Mouse (Mus musculus): ENCODE measurements around the gene Gpx6.

Gpx6 gene

DNA sequence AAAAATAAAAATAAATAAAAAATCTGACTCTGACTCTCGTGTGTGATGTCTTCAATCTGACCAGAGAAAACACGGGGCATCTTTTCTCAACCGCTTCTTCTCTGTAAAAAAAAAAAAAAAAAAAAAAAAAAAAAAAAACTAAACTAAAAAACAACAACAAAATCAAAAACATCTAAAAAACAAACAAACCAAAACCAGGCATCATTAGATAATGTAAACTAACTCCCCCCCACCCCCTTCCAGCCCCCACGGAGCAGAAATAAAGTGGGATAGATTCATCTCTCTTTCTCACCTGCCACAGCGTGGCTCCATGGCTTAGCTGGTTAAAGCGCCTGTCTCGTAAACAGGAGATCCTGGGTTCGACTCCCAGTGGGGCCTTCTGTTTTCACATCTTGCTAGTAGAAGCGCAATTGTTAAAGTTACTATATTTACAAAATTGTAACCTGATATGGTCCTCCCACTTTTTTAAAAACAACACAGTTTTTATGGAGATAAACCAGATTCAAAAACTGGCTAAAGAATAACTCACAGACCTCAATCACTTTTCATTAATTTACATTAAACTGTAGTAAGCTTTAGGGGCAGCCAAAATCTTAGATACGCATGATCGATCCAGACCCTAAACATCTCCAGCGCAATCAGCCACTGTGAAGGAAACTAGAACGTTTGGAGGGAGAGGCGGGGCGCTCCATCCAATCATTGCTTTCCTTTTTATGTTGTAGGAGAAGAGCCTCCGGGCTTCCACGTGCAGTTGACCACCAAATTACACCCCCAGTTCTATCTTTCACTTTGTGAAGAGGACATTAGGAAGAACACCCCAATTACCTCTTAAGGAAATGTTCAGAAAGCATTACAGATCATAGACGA lies 10.8 kb downstream of the Gpx6 start:
- DNase-seq (ENCODE audit: low read depth in 1 of 2, low spot score in 2 of 2), result no peak

DNA sequence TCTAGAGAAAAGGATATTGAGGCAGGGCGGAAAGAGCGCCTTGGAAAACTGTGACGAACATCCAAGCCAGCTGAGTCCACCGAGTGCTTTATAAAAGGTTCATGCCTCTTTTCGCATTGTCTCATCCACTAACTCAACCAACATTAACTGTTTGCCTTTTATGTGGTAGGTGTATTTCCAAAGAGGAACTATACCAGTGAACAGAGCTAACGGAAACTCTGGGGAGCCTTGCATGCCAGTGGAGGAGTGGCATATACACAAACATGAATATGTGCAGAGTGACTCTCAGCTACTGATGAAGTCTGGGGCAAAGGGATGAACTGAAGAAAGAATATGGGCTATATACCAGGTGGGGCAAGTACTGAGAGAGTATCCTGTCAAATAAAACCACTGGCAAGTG lies 11.5 kb downstream of the Gpx6 start:
- DNase-seq (ENCODE audit: low read depth in 1 of 2, low spot score in 2 of 2), result no peak

DNA sequence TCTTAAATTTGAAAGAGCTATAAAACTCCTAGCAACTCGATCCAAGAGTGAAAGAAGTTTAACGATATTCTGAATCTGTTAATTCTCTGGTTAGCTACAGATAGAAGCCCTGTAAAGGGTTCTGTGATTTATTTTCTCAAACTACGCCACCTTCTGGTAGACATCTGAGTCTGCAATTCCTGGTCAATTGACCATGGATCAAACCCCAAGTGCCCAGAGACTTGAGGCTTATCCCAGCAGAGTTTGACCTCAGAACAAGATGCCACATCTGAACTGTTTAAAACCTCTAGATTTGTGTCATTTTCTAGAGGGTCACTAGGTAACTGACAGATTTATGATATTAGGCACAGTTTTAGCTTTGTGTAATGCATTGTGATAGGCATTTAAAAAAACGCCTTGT lies 14.3 kb downstream of the Gpx6 start:
- DNase-seq (ENCODE audit: low read depth in 1 of 2, low spot score in 2 of 2), result no peak

DNA sequence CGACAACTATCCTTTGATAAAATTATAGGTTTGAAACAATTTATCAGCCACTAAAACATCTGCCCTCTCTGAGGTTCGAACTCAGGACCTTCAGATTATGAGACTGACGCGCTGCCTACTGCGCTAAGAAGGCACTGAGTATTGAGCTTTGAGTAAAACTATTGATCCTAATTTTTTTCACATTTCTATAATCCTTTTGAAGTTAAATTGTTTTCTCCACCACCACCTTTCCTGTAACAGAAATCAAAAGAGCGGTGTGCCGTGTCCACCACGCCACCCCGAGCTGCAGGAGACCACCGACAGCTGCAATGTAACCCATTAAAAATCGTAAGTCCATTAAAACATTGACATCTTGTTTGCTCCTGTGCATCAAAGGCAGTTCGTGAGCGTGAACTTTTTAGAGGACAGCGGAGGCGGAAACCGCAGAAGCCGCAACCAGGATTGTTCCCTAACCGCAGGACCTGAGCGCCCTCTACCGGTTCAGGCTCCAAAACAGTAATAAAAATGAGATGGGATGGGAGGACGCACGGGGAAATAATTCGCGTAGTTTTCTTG lies 14.8 kb downstream of the Gpx6 start:
- peak in 1 of 2 experiments; percentile 5 for DNase-seq (ENCODE audit: low read depth in 1 of 2, low spot score in 2 of 2)

DNA sequence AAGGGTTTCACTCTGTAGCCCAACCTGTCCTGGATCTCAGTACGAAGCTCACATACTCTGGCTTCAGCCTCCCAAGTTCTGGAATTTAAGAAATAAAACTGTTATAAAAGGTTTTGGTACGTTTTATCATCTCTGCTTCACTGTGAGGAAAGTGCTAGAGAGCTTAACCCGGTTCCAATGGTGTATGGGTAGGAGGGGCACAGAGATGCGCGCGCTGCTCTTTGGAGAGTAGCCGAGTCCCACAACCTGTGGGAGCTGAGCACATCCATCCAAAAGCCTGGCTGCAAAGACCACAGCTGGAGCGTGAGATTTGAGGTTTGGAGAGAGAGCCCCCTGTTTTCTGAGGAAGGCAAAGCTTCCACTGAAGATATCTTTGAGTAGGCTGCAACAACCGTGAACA lies 15.5 kb downstream of the Gpx6 start:
- no peak for DNase-seq (ENCODE audit: low read depth in 1 of 2, low spot score in 2 of 2)

DNA sequence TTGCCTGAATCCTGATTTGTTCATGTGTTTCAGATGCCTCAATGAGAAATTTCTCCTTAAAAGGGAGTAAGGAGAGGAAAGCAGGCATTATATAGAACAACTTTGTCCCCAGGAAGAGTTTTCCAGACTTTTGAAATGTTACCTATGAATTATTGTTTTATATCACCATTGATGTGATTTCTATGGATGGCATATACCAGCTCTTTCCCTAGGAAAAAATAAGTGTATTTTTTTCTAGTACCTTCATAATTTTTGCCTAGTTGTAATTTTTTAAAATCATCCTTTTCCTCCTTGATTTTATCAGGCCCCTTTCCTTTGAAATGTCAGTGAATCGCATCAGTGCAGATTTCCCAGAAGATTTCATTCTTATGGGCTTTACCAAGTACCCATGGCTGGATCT lies 34.7 kb downstream of the Gpx6 start, which contains the start of gene Olfr1367:
Olfr1367 (plus strand) TSS at position 301 of the 400 bp plus-strand sequence.
- DNase-seq (ENCODE audit: low read depth in 1 of 2, low spot score in 2 of 2), result no peak

DNA sequence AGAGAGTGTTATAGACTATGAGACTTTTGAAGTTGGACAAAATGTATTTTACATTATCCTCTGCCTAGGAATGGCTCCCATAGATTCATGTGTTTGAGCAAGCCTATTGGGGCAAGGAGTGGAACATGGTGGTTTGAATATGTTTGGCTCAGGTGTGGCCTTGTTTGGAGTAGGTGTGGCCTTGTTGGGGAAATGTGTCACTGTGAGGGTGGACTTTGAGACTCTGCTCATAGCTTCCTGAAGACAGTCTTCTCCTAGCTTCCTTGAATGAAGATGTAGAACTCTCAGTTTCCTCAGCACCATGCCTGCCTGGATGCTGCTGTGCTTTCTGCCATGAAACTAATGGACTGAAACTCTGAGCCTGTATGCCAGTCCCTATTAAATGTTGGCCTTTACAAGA lies 38.7 kb downstream of the Gpx6 start:
- no peak for DNase-seq (ENCODE audit: low read depth in 1 of 2, low spot score in 2 of 2)

DNA sequence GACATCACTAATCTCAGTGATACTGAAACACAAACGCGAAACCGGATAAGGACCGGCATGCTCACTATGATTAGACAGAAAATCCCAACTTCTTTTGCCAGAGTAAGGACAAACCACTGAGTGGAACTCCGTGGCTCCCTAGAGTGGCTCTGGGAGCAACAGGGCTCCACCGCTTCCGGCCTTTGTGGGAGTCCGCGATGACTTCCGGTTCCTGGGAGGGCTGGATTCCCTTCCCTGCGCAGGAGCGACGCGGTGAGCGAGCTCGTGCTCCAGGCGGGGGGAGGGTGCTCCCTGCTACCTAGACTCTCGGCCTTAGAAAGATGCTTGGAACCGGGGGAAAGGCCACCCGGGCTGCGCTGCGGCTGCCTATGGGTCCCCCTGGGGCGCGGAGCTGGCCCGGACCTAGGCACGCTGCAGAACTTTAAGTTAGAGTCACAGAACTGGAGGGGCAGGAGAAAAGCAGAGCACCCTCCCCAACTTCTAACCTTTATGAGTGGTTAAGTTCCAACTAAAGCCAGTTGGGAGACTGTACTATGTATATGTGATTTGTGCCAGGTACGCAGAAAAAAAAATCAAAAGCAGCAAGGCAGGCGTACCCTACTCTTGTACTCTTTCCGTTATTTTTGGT lies 50.8 kb downstream of the Gpx6 start, which contains the start of gene Zscan12:
Zscan12 (plus strand) TSS at position 200 of the 628 bp plus-strand sequence.
- DNase-seq (ENCODE audit: low read depth in 1 of 2, low spot score in 2 of 2), result peak; percentile 28 to 52

DNA sequence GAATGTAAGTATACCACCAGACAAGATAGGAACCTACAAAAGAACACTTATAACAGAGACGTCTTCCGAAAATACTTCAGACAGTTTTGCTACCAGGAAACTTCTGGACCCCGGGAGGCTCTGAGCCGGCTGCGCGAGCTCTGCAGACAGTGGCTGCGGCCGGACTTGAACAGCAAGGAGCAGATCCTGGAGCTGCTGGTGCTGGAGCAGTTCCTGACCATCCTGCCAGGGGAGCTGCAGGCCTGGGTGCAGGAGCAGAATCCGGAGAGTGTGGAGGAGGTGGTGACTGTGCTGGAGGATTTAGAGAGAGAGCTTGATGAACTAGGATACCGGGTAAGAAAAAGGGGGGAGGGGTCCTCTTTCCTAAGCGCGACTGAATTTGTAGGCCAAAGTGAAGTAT lies 51.8 kb downstream of the Gpx6 start:
- DNase-seq (ENCODE audit: low read depth in 1 of 2, low spot score in 2 of 2), result no peak

DNA sequence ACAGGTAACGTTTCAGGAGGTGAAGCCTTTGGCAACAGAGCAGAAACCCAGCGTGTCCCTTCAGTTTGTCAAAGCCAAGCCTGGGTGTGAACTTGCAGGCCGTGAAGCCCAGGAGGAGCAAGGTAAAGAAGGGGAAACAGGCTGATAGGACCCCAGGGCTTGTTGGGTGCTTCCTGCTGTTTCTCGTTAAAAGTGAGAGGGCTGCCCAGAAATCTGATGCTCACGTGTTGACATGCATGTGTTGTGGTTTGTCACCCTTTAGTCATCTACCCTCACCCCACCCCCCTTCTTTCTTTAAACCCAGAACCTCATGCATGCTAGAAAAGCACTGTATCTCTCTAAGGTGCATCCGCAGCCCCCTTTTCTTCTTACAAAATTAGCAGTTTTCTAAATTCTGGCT lies 54.7 kb downstream of the Gpx6 start:
- no peak for DNase-seq (ENCODE audit: low read depth in 1 of 2, low spot score in 2 of 2)

All from monocyte, adult 2 months (primary cell).